Mouse (Mus musculus) hindlimb bud, embryonic 11.5 days (tissue): ENCODE measurements around the gene Rpl9-ps6.
"Not testable (repeated sequence)": the region's sequence is repeated elsewhere in the genome, so short reads cannot be mapped to it uniquely, and the experiment has no call there.

Experiments used
- DNase-seq: peaks from one replicate; pipeline ENCODE4 v3.0.0-alpha.2; 2012; ENCODE audit warnings: low read depth, low spot score; ENCODE audit errors: extremely low spot score

The Rpl9-ps6 gene

DNA sequence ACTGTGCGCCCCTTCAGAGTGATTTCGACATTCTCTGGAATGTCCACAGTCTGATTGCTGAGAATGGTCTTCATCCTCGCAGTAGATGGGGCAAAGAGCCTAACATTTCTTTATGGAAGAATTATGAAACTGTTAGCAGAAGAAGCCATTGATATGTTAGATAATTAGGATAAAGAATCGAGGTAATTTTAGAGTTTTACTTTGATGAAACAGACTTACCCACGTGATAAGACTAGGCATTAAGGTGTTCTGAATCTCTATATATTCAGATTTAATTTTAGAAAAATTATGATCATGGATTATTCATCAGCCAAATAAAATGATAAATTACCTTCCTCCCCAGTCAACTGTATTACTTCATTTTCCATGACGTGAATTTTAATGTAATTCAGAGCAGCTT lies at the start of gene Rpl9-ps6:
Rpl9-ps6 (minus strand) TSS at position 101 of the 400 bp plus-strand sequence.
- no peak for DNase-seq

DNA sequence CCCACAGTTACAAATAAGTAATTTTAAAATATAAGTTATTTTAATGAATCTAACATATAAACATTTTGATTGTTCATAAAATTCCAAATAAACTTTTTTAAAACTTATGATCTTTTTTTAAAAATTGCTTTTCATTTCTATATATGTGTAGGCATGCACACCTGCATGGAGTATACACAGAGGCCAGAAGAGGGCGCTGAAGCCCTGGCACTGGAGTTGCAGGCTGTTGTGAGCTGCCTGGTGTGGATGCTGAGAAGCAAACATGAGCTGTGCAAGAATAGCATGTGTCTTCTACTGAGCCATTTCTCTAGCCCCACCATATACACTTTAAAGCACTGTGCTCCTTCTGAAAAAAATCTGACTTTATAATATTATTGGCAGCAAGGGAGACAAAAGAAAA lies 46.1 kb upstream of the Rpl9-ps6 start:
- no peak for DNase-seq

DNA sequence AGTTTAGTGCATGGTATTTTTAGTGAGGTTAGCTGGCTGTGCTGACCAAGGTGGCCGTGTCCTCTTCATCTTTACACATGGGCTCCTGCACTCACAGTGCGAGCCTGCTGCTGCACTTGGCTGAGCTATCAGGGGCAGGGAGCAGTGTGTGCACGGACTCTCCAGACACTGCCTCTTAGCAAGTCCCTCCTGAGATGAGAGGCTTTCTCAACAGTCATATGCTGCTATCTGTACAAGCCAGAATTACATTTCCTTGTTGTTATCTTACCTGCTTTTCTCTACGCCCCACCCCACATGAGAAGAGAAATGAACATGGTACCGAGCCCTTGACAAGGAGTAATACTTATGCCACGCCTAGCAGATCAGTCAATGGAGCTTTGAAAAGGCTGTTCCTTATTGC lies 44.6 kb upstream of the Rpl9-ps6 start:
- DNase-seq: no peak

DNA sequence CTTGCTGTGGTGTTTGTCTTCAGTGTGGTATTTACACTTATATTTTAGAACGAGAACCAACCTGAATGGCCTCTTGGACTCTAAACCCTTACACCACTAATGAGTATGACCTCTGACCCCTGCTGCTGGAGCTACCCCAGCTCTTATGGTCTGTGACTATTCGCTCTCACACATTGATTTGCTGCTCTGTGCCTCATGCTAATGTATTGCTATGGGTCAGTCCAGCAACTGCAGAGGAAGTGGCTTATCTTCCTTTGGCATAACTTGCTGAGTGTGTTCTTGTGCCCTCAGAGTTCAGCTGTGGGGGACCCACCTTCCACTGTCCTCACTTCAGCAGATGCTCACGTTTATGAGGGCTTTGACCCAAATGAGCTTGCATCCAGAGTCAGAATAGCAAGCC lies 43.9 kb upstream of the Rpl9-ps6 start:
- no peak for DNase-seq

DNA sequence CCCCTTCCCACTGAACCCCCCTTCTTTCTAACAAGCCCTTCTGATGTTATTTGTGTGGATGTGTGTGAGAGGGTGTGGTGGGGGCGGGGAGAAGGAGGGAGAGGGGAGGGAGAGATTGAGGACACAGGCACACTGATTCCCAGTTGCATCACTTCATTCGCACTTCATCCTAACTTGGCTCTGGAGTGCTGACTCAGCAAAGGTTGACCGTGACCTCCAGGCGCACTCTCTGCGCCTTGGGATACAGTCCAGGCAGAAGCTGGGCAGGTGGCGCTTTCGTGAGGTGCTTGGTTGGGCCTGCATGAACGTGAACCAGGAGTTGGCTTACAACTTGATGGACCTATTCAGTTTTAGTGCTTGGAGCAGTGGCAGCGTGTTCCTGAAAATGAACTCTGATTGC lies 41.1 kb upstream of the Rpl9-ps6 start:
- no peak for DNase-seq

DNA sequence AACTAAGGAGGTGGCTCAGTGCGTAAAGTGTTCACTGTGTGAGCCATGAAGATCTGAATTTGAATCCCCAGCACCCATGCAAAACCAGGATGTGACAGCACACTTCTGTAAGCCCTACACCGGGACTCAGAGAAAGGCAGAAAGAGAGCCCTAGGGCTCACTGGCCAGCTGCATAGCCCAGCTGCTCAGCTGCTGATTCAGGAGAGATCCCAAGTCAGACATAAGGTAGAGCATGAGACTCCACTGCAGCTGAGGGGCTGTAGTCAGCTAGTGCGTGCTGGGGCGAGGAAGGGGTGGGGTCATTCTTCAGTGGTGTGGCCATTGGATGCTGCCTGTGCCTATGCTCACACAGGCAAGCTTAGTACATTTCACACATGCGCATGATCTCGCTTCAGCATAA lies 40.7 kb upstream of the Rpl9-ps6 start:
- no peak for DNase-seq

DNA sequence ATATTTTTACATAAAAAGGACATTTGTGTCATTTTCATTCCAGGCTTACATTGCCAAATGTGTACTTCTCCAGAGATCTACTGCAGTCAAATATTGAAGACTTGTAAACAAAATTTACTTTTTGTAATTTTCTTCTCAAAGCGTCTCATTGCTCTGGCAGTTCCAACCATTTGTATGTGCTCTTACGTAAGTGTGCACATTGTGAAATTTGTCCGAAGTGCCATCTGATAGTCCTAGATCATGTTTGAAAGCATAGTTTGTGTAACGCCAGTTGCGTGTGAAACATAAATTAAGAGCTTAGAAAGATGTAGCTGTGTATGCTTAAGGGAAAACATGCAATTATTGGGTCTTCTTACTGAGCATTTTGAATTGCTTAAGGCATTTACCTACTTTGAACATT lies 40.1 kb upstream of the Rpl9-ps6 start:
- no peak for DNase-seq

DNA sequence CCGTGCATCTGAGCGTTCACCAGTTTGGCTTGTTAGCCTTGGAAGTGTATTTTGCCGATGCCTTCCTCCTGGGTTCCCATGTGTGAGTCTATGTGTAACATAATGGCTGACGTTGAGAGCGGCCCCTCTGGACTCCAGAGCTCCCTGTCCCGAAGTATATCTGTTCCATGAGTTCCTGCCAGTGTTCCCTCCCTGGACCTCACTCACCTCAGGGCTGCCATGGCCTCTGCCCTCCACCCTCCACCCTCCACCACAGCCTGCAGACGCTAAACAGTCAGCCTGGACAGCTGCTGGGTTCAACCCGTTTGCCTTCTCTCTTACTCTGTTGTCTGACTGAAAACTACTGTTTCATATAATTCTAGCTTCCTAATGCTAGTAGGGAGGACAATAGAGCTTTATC lies 39.7 kb upstream of the Rpl9-ps6 start:
- DNase-seq: no peak

DNA sequence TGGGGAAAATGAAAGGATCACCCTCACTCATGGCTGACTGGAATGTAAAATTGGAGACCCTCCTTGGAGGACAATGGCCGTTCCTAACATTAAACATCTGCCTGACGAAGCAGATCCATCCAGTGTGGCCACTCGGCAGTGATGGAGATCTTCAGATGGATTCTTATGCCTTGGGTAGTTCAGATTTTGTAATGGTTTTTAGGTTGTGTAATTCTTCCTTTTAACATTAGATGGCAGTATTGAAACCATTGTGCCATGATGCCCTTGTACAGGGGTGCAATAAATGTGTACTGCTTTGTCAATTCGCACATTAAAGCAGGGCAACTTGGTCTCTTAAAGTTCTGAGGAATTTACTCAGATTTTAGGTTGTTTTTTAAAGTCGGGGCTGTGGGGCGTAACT lies 35.0 kb upstream of the Rpl9-ps6 start:
- no peak for DNase-seq

DNA sequence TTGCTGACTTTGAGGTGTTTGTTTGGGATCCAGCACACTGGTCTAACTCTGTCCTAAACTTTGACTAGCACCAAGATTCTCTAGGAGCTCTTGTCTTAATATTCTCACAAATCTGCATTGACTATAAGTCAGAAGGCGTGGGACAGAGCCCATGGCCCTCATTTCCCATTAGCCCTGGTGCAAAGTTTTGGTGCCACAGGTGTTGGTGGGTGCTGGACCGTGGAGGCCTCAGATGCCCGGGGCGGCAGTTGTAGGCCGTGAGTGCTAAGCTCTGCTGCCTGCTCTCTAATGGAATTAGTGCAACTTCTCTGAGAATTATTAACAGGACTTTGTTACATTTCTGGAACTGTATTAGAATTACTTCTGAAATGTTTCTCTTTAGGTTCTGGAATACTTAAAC lies 31.6 kb upstream of the Rpl9-ps6 start:
- DNase-seq: no peak

DNA sequence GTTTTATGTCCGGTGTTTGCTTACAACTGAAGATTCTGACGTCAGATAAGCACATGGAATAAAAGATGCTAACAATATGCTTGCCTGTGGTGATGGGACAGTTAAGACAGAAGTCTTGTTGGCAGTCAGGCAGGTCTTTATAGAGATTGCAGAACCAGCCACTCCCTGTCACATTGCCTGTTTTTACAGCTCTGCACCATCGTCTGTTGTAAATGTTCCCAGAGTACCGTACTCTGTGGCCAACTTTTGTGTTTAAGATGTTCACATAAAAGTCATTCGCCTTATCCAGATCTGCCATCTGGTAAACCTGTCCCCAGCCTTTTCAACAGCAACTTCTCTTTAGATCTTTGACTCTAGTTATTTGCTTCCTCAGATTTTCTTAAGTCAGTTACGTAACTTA lies 31.0 kb upstream of the Rpl9-ps6 start:
- DNase-seq: no peak

DNA sequence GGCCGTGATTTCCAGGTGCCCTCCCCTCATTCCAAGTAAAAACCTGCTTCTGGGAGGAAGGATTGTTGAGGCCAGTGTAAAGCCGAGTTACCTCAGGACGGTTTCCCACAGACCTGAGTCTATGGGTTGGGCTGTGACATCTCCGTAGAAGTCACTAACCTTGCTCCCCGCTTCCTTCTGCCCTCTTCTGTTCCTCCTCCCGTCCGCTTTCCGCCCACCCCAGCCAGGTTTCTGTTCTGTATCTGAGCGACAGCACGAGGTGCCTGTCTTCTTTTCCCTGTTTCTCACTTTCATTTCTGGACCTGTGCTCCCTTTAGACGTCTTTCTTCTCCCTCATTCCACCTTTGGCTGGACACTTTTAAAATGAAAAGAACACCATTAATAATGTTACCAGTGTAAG lies 28.7 kb upstream of the Rpl9-ps6 start:
- DNase-seq: no peak

DNA sequence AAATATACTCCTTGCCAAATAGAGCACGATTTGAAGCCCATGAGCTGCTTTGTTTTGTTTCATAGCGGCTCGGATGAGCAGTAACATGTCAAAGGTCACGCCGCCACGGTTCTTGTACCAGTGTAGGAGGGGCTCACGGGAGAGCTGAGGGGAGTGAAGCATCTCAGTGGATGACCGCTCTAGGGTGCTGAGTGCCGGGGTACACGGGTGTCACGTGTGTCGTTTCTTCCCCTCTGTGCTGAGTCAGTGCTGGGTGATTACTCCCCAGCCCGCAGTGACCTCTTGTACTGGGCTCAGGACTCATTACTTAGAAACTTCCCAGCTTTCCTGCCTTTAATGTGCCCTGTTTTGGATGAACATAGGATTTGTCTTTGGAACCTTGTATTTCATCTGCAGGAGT lies 28.2 kb upstream of the Rpl9-ps6 start:
- DNase-seq: no peak

DNA sequence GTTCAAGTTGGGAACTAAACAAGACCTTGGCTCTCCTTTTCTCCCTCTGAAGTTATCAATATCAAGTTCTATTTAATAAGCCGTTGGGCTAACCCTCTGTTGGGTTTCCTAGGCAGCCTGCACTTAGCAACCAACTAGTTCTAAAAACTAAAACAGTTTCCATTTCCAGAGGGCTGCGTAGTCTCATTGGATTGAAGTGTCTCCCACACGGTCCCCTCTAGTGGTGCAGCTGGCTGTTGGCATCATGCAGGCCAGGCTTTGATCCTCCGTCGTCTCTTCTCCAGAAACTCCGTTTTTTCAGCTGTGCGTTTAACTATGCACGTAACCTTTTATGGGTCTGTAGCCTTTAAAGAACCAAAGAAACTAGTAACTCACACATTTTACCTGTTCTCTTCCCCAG lies 27.1 kb upstream of the Rpl9-ps6 start:
- no peak for DNase-seq

DNA sequence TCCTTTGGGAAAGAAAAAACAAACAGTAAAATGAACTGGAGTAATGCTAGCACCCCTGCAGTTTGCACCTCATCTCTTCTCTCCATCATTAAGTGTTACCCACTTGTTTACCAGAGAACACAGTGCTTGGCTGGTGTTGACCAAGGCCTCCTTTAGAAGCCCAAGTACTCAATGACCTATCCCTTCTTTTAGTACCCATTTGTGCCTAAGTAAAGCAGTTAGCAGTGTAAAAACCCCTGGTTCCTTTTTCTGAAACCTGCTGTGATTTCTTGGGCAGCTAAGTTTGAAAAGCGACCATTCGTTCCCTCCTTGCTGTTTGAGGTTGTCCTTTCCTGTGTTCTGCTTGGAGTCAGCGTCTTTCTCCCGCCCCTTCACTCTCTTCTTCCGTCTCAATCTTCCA lies 26.6 kb upstream of the Rpl9-ps6 start:
- DNase-seq: no peak

DNA sequence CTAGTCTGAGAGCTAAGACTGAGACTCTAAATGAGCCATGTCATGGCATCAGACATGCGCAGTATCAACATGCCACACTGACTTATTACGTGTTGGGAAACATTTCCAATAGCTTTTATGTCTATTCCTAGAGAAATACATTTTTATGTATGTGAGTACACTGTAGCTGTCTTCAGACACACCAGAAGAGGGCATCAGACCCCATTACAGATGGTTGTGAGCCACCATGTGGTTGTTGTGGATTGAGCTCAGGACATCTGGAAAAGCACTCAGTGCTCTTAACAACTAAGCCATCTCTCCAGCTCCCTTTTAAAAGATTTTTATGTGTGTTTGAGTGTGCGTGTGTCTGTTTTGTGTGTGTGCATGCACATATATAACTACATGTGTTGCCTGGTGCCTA lies 26.0 kb upstream of the Rpl9-ps6 start:
- DNase-seq: no peak

DNA sequence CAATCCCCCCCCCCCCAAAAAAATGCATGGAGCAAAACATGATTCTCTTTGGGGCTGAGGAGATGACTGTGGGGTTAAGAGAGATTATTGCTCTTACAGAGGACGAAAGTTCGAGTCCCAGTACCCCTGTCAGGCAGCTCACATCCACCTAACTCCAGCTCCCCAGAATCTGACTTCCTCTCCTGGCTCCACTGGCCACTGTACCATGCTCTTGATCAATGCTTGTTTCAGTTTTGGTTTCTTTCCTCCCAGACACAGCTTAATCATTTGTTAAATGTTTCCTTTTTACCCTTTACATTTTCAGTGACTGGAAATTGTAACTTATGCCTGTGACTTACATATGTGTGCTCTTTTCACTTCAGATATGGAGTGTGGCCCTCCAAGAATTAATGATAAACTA lies 24.6 kb upstream of the Rpl9-ps6 start:
- DNase-seq: no peak

DNA sequence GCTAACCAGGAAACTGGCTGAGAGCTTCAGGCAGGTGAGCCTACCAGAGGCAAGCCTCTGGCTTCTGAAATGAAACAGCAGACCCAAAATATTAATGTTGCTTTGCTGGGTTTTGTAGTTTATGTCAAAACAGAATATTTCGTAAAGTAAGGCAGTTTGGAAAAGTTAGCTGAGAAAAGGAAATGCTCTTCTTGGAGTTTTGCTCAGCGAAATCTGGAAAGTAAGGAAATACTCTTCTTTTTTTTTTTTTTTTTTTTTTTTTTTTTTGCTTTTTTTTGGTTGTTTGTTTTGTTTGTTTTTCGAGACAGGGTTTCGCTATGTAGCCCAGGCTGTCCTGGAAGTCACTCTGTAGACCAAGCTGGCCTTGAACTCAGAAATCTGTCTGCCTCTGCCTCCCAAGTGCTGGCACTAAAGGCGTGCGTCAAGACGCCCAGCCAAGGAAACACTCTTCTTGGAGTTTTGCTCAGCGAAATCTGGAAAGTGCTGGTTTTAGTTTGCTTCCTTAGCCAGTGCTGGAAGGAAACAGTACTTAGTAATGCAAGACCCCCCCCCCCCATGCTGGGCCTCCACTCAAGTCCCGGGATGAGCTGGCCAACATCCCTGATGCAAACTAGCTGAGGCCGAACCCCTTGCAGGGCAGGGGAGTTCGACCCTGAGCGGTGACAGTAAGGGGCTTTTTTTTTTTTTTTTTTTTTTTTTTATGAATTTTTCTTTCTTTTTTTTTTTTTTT lies 23.0 kb upstream of the Rpl9-ps6 start:
- DNase-seq: no peak

DNA sequence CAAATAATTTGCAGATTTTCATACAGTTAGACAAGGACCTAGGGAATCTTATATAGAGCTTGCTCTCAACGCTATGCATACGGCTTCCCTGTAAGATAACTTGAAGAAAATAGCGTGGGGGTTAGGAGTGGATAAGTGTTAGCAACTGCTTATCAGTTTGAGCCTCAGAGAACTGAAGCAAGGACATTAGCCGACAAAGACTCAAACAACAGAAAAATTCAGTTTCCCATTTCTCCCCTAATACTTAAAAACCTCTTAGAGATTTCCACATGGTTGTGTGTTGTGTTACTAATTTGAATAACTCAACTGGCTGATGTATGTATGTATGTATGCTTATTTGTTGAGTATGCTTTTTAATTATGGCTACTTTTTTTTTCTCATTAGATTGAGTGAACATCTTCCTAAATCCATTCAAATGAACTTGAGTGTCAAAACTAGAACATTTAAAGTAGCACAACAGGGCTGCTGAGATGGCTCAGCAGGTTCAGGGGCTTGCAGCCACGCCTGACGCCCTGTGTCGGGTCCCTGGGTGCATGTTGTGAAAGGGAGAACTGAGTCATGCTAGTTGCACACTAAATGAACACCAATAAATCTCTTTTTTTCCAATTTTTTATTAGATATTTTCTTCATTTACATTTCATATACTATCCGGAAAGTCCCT lies 21.3 kb upstream of the Rpl9-ps6 start:
- no peak for DNase-seq

DNA sequence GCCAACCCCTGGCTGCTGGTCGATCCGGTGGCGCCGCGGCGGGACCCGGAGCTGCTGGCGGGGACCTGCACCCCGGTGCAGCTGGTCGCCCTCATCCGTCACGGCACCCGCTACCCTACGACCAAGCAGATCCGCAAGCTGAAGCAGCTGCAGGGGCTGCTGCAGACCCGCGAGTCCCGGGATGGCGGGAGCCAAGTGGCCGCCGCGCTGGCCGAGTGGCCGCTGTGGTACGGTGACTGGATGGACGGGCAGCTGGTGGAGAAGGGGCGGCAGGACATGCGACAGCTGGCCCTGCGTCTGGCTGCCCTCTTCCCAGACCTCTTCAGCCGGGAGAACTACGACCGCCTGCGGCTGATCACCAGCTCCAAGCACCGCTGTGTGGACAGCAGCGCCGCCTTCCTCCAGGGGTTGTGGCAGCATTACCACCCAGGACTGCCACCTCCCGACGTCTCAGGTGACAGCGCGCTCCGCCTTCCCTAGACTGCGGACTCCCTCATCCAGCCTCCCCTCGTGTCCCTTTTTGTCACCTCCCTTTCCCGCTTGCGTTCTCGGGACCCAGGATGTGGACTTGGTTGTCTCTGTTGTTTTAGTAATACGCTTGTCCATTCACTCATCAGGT lies 19.8 kb upstream of the Rpl9-ps6 start:
- not testable (repeated sequence) for DNase-seq

DNA sequence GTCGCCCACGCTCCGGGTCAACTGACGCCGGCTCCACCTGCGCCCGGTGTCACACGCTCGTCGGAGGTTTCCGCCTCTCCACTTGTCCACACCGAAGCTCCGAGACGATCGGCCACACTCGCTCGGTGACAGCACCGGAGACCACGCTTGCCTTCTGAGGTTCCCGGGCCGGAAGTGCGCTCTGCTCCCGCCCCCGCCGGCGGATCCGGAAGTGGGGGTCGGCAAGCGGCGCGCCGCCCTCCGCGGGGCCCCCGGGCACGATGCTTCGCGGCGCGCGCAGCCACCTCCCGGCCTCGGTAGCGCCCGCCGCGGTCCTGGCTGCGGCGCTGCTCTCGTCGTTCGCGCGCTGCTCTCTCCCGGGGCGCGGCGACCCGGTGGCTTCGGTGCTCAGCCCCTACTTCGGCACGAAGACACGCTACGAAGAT lies 19.3 kb upstream of the Rpl9-ps6 start, which contains the start of gene Minpp1:
Minpp1 (plus strand) TSS at position 89 of the 425 bp plus-strand sequence.
- no peak for DNase-seq

DNA sequence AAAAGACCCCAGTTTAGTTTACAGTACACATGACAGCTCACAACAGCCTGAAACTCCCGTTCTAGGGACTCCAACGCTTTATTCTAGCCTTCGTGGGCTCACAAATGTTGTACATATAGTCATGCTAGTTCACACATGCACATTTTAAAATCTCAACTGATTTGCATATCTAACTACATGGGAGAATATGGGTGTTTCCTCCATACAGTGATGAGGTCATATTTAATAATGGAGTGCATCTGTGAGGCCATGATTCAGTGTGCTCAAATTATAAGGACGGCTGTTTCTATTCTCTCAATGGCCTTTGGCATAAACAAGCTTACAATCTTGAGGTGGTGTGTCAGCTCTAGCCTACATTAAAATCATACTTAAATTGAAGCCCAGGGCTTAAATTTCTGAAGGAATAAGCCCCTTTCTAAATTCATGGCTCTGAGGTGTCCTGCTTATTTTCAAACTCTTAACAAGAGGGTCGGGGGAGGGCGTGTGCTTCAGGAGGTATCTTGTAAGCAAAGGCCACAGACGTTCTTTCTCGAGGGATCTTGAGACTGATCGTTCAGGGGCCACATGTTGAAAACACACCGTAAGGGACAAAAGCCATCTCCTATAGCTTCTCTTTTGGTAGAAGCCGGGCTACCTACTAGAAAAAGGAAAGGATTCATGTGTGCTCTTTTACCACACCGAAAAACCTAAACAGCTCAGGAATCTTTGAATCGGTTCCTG lies 18.7 kb upstream of the Rpl9-ps6 start:
- no peak for DNase-seq
